Mouse (Mus musculus): ENCODE measurements at regions not wholly inside any gene's neighbourhood (a gene's known extent, or its start where the extent isn't known, plus 50 kb on each side); places are given as distances from the start of the nearest gene placed in this dataset.

DNA sequence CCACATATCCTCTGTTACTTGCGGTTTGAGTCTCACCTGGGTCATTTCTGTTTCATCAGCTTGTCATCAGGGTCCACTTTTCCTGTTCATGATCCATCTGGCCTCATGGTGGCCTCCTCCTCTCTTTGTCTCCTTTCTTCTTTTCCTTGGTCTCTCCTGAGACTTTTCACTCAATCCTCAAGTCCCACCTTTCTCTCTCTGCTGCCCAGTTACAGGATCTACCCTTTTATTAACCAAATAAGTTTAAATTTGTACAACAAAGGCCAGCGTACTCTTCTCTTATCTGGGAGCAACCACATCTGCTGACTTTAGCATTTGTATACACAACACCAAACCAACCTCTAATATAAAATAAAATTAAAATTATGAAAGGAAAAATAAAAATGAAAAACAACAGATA lies 124.4 kb upstream of the Gypa start:
- no peak for TF ChIP-seq USF1 (IDR thresholded peaks at IDR 0.05; ENCODE audit: low read depth)
- no peak for TF ChIP-seq MYOD1 (IDR thresholded peaks at IDR 0.05; ENCODE audit: control insufficient read depth in 1 of 3, insufficient read length in 2 of 3, low read depth in 2 of 3)
- TF ChIP-seq MAX (IDR thresholded peaks at IDR 0.05; ENCODE audit: low read depth), result no peak
- no peak for TF ChIP-seq POLR2AphosphoS2 (IDR thresholded peaks at IDR 0.05; ENCODE audit: insufficient read length, low read depth)
- no peak for TF ChIP-seq MYOG (IDR thresholded peaks at IDR 0.05; ENCODE audit: control insufficient read depth in 1 of 3, insufficient read depth in 1 of 3, insufficient read length in 2 of 3, low read depth in 2 of 3)
- no peak for TF ChIP-seq E2F4 (IDR thresholded peaks at IDR 0.05; ENCODE audit: insufficient read depth)
- TF ChIP-seq TCF3 (IDR thresholded peaks at IDR 0.05; ENCODE audit: insufficient read length, low read depth), result no peak
- no peak for TF ChIP-seq CEBPB (IDR thresholded peaks at IDR 0.05; ENCODE audit: insufficient read depth, poor library complexity, severe bottlenecking)
- no peak for TF ChIP-seq POLR2A (IDR thresholded peaks at IDR 0.05; ENCODE audit: insufficient read length, low read depth)
- TF ChIP-seq TCF12 (IDR thresholded peaks at IDR 0.05; ENCODE audit: insufficient read depth, poor library complexity, severe bottlenecking), result no peak
- H3K36me3 ChIP-seq (ENCODE audit: control insufficient read depth, insufficient read depth), result no peaks in the 10 kb centered on the region
- H3K27me3 ChIP-seq (ENCODE audit: control insufficient read depth, insufficient read depth, insufficient read length), result no peaks in the 10 kb centered on the region
- no peak overlapping the region for H3K4me3 ChIP-seq
- no peak overlapping the region for H3K4me2 ChIP-seq (ENCODE audit: low read depth)
- H3K79me2 ChIP-seq (ENCODE audit: control insufficient read depth, insufficient read depth), result no peaks in the 10 kb centered on the region
- H3ac ChIP-seq (ENCODE audit: control insufficient read depth, insufficient read length), result no peak overlapping the region

DNA sequence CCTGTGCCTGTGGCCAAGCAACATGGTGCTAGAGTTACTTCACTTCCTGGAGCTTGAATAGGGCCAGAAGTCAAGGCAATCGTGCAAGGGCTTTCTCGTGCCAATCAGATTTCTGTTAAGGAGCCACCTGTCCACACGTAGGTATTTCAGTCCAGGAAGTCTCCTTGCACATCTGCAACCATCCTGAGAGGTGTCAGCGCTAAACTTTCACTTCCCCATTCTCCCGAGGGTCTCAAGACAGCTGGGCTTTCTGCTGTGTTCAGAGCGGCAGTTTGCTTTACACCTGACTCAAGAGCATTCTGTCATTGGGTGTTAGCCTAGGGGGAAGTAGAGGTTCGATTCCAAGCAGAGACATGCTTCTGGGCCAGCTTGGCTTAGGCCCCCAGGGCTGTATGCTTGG lies 129.5 kb upstream of the Gypa start:
- H3K4me2 ChIP-seq (ENCODE audit: low read depth), result no peak overlapping the region
- no peaks in the 10 kb centered on the region for H3K36me3 ChIP-seq (ENCODE audit: control insufficient read depth, insufficient read depth)
- H3K4me3 ChIP-seq, result no peak overlapping the region
- no peak overlapping the region for H3ac ChIP-seq (ENCODE audit: control insufficient read depth, insufficient read length)
- TF ChIP-seq REST (IDR thresholded peaks at IDR 0.05; ENCODE audit: insufficient read depth, insufficient read length) (no peak), CEBPB (IDR thresholded peaks at IDR 0.05; ENCODE audit: insufficient read depth, poor library complexity, severe bottlenecking) (no peak), POLR2A (IDR thresholded peaks at IDR 0.05; ENCODE audit: insufficient read length, low read depth) (no peak), SRF (IDR thresholded peaks at IDR 0.05; ENCODE audit: control insufficient read depth, insufficient read length, low read depth) (no peak), POLR2AphosphoS2 (IDR thresholded peaks at IDR 0.05; ENCODE audit: insufficient read length, low read depth) (no peak), TCF12 (IDR thresholded peaks at IDR 0.05; ENCODE audit: insufficient read depth, poor library complexity, severe bottlenecking) (no peak), USF1 (IDR thresholded peaks at IDR 0.05; ENCODE audit: low read depth) (no peak), E2F4 (IDR thresholded peaks at IDR 0.05; ENCODE audit: insufficient read depth) (no peak), MYOG (IDR thresholded peaks at IDR 0.05; ENCODE audit: control insufficient read depth in 1 of 3, insufficient read depth in 1 of 3, insufficient read length in 2 of 3, low read depth in 2 of 3) (no peak), MAX (IDR thresholded peaks at IDR 0.05; ENCODE audit: low read depth) (no peak), TCF3 (IDR thresholded peaks at IDR 0.05; ENCODE audit: insufficient read length, low read depth) (no peak), MYOD1 (IDR thresholded peaks at IDR 0.05; ENCODE audit: control insufficient read depth in 1 of 3, insufficient read length in 2 of 3, low read depth in 2 of 3) (no peak)
- H3K27me3 ChIP-seq (ENCODE audit: control insufficient read depth, insufficient read depth, insufficient read length), result no peaks in the 10 kb centered on the region
- no peaks in the 10 kb centered on the region for H3K79me2 ChIP-seq (ENCODE audit: control insufficient read depth, insufficient read depth)

DNA sequence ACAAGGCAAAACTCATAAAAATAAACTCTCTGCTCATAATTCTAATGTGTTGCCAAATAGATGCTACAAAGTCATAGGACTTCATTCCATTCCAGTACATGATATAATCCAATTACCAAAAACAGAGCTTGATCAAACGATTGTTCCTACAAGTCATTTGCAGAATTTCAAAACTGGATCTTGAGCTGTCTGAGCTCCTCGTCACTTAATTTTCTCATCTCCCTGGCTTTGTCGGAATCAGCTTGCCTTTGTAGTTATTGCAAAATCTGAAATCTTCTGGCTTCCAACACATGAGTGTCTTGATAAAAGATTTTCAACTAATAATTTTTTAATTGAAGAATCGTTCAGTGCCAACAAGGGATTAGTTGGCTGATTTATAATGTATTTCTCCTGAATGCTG lies 150.3 kb upstream of the Gypa start:
- no peak overlapping the region for H3ac ChIP-seq (ENCODE audit: control insufficient read depth, insufficient read length)
- H3K27me3 ChIP-seq (ENCODE audit: control insufficient read depth, insufficient read depth, insufficient read length), result no peaks in the 10 kb centered on the region
- H3K4me3 ChIP-seq, result no peak overlapping the region
- TF ChIP-seq REST (IDR thresholded peaks at IDR 0.05; ENCODE audit: insufficient read depth, insufficient read length) (no peak), POLR2AphosphoS2 (IDR thresholded peaks at IDR 0.05; ENCODE audit: insufficient read length, low read depth) (no peak), E2F4 (IDR thresholded peaks at IDR 0.05; ENCODE audit: insufficient read depth) (no peak)
- no peaks in the 10 kb centered on the region for H3K36me3 ChIP-seq (ENCODE audit: control insufficient read depth, insufficient read depth)
- H3K79me2 ChIP-seq (ENCODE audit: control insufficient read depth, insufficient read depth), result no peaks in the 10 kb centered on the region
- H3K4me2 ChIP-seq (ENCODE audit: low read depth), result no peak overlapping the region

DNA sequence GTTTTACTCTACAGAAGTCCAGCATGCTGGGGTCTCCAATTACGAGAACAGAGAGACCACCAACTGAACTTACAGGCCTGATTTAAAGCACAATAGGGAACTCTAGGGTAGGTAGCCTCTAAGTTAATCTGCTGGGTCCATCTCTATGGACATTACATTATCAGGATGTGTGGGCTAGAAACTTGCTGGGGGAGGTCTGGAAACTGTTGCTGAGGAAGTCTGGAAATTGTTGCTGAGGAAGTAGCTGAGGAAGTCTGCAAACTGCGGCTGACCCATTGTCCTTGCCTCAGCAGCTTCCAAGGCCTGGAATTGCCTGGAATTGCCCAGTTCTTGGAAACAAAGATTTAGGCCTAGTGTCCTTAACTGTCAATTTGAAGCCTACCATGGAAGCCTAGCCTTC lies 155.7 kb upstream of the Gypa start:
- Histone ChIP-seq H3ac (ENCODE audit: control insufficient read depth, insufficient read length) (no peak overlapping the region), H3K79me2 (ENCODE audit: control insufficient read depth, insufficient read depth) (no peaks in the 10 kb centered on the region), H3K4me2 (ENCODE audit: low read depth) (no peak overlapping the region), H3K27me3 (ENCODE audit: control insufficient read depth, insufficient read depth, insufficient read length) (no peaks in the 10 kb centered on the region), H3K36me3 (ENCODE audit: control insufficient read depth, insufficient read depth) (no peaks in the 10 kb centered on the region), H3K4me3 (no peak overlapping the region)
- TF ChIP-seq MYOG (IDR thresholded peaks at IDR 0.05; ENCODE audit: control insufficient read depth in 1 of 3, insufficient read depth in 1 of 3, insufficient read length in 2 of 3, low read depth in 2 of 3), result no peak
- no peak for TF ChIP-seq MYOD1 (IDR thresholded peaks at IDR 0.05; ENCODE audit: control insufficient read depth in 1 of 3, insufficient read length in 2 of 3, low read depth in 2 of 3)
- TF ChIP-seq SRF (IDR thresholded peaks at IDR 0.05; ENCODE audit: control insufficient read depth, insufficient read length, low read depth), result no peak
- no peak for TF ChIP-seq USF1 (IDR thresholded peaks at IDR 0.05; ENCODE audit: low read depth)
- no peak for TF ChIP-seq MAX (IDR thresholded peaks at IDR 0.05; ENCODE audit: low read depth)
- TF ChIP-seq TCF3 (IDR thresholded peaks at IDR 0.05; ENCODE audit: insufficient read length, low read depth), result no peak
- no peak for TF ChIP-seq E2F4 (IDR thresholded peaks at IDR 0.05; ENCODE audit: insufficient read depth)
- TF ChIP-seq REST (IDR thresholded peaks at IDR 0.05; ENCODE audit: insufficient read depth, insufficient read length), result no peak
- TF ChIP-seq TCF12 (IDR thresholded peaks at IDR 0.05; ENCODE audit: insufficient read depth, poor library complexity, severe bottlenecking), result no peak
- no peak for TF ChIP-seq POLR2AphosphoS2 (IDR thresholded peaks at IDR 0.05; ENCODE audit: insufficient read length, low read depth)
- TF ChIP-seq CEBPB (IDR thresholded peaks at IDR 0.05; ENCODE audit: insufficient read depth, poor library complexity, severe bottlenecking), result no peak
- no peak for TF ChIP-seq POLR2A (IDR thresholded peaks at IDR 0.05; ENCODE audit: insufficient read length, low read depth)

DNA sequence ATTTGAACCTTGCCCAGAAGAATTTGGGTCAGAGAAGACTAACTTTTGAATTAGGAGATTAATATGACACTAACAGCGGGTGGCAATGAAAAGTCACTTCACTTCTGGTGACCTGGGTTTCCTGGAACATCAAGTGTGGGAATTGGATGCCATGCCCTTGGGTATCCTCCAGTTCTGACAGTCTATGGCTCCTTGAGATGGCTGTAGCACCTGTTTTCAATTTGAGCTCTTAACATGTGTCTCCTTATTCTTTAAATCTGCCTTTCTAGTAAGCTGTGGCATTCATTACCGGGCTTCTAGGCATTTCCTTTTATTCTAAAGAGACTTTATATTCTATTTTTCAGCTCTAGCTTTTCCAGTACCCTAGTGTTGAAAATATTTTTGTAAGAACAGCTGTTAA lies 164.9 kb upstream of the Gypa start:
- H3K79me2 ChIP-seq (ENCODE audit: control insufficient read depth, insufficient read depth), result no peaks in the 10 kb centered on the region
- no peak overlapping the region for H3K4me3 ChIP-seq
- H3K36me3 ChIP-seq (ENCODE audit: control insufficient read depth, insufficient read depth), result no peaks in the 10 kb centered on the region
- no peaks in the 10 kb centered on the region for H3K27me3 ChIP-seq (ENCODE audit: control insufficient read depth, insufficient read depth, insufficient read length)
- H3ac ChIP-seq (ENCODE audit: control insufficient read depth, insufficient read length), result no peak overlapping the region
- TF ChIP-seq E2F4 (IDR thresholded peaks at IDR 0.05; ENCODE audit: insufficient read depth), result no peak
- TF ChIP-seq POLR2AphosphoS2 (IDR thresholded peaks at IDR 0.05; ENCODE audit: insufficient read length, low read depth), result no peak
- TF ChIP-seq MYOG (IDR thresholded peaks at IDR 0.05; ENCODE audit: control insufficient read depth in 1 of 3, insufficient read depth in 1 of 3, insufficient read length in 2 of 3, low read depth in 2 of 3), result no peak
- no peak for TF ChIP-seq USF1 (IDR thresholded peaks at IDR 0.05; ENCODE audit: low read depth)
- TF ChIP-seq SRF (IDR thresholded peaks at IDR 0.05; ENCODE audit: control insufficient read depth, insufficient read length, low read depth), result no peak
- no peak for TF ChIP-seq CEBPB (IDR thresholded peaks at IDR 0.05; ENCODE audit: insufficient read depth, poor library complexity, severe bottlenecking)
- no peak for TF ChIP-seq TCF12 (IDR thresholded peaks at IDR 0.05; ENCODE audit: insufficient read depth, poor library complexity, severe bottlenecking)
- no peak for TF ChIP-seq TCF3 (IDR thresholded peaks at IDR 0.05; ENCODE audit: insufficient read length, low read depth)
- TF ChIP-seq REST (IDR thresholded peaks at IDR 0.05; ENCODE audit: insufficient read depth, insufficient read length), result no peak
- no peak for TF ChIP-seq POLR2A (IDR thresholded peaks at IDR 0.05; ENCODE audit: insufficient read length, low read depth)
- TF ChIP-seq MAX (IDR thresholded peaks at IDR 0.05; ENCODE audit: low read depth), result no peak
- no peak overlapping the region for H3K4me2 ChIP-seq (ENCODE audit: low read depth)
